Mouse (Mus musculus) ES-Bruce4 (cell line): ENCODE data around the gene Sppl2b. TPM values are rescaled to one million over a fixed set of nuclear protein-coding genes. Genes with fewer than 3 reads are reported as not detected.
A peak's percentile ranks its signal among the peaks of the same experiment; 100 is the strongest.
"Not testable (repeated sequence)": the region's sequence is repeated elsewhere in the genome, so short reads cannot be mapped to it uniquely, and the experiment has no call there.

Experiments
- H3K27ac ChIP-seq: 2 replicates; pipeline ENCODE4 v1.5.1; 2012; ENCODE audit warnings: low read length, inconsistent platforms; ENCODE audit not compliant: insufficient read depth
- H3K27me3 ChIP-seq: 2 replicates; pipeline ENCODE4 v1.6.1; 2012; ENCODE audit warnings: mild to moderate bottlenecking, low read length, inconsistent platforms; ENCODE audit not compliant: control insufficient read depth, poor library complexity, insufficient read depth, severe bottlenecking
- H3K36me3 ChIP-seq: 2 replicates; pipeline ENCODE4 v1.6.1; 2012; ENCODE audit warnings: inconsistent platforms, mild to moderate bottlenecking, low read length, moderate library complexity; ENCODE audit not compliant: control insufficient read depth, poor library complexity, insufficient read depth, severe bottlenecking
- H3K4me1 ChIP-seq: one replicate; pipeline ENCODE4 v1.8.1; 2011; ENCODE audit warnings: low read length; ENCODE audit not compliant: control insufficient read depth, insufficient read depth
- H3K4me3 ChIP-seq: 2 replicates; pipeline ENCODE4 v1.5.1; 2011; ENCODE audit warnings: low read depth, mild to moderate bottlenecking, low read length
- H3K9ac ChIP-seq: 2 replicates; pipeline ENCODE4 v1.6.1; 2012; ENCODE audit warnings: low read depth, mild to moderate bottlenecking, inconsistent platforms; ENCODE audit not compliant: poor library complexity, severe bottlenecking
- H3K9me3 ChIP-seq: replicated peaks from 2 replicates; pipeline ENCODE4 v1.6.1; 2012; ENCODE audit warnings: mild to moderate bottlenecking, low read length, inconsistent platforms; ENCODE audit not compliant: control insufficient read depth, poor library complexity, insufficient read depth, severe bottlenecking
- CTCF ChIP-seq: IDR thresholded peaks from one replicate; pipeline ENCODE4 v1.8.1; 2011; ENCODE audit warnings: low read depth, low read length
- EP300 ChIP-seq: IDR thresholded peaks from 2 replicates; pipeline ENCODE4 v1.6.1; 2011; ENCODE audit warnings: low read depth, low read length; ENCODE audit not compliant: insufficient read depth
- POLR2A ChIP-seq: IDR thresholded peaks from one replicate; pipeline ENCODE4 v1.8.1; 2011; ENCODE audit warnings: low read length; ENCODE audit not compliant: insufficient read depth
- polyA plus RNA-seq: library from polyadenylated mRNA; stranded (reverse); fragments of >200 nt; gene quantifications from 2 replicates; pipeline ENCODE4 v1.2.4, GENCODE M21; 2011; ENCODE audit warnings: low read depth; ENCODE audit not compliant: missing spikeins, insufficient read depth, insufficient read length

Gene Sppl2b
- polyA plus RNA-seq, 1 experiment = 7.6 TPM

DNA sequence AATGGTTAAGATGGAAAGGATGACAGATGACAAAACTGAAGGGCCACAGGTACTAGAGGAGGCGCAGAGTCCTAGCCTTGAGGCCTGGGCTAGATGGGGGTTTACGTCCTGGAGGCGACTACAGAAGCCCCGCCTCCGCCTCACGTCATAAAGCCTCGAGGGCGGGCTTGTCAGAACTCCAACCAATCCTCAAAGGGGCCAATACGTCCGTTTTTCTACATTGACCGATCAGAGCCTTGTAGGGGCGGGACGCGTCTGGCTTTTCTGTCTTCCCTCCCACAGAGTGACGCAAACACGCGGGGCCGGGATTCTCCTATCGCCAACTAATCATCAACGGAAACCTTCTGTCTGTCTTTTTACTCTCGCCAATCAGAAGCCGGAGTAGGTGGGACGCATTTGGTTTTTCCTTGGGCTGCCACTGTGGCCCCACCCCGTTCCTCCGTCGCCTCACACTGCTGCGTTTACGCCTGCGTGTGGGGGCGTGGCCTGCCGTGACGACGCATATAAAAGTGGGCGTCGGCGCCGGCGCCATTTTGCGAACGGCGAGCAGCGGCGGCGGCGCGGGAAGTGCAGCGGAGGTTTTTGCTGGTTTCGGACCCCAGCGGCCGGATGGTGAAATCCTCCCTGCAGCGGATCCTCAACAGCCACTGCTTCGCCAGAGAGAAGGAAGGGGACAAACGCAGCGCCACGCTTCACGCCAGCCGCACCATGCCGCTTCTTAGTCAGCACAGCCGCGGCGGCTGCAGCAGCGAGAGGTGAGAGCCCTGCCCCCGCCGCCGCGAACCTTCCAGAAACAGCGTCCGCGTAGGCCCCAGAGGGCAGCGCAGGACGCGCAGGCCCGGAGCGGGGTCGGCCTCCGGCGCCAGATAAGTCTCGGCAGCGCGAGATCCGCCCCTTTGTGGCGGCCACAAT, 28.7 kb upstream of the Sppl2b start, which contains the start of gene Oaz1:
Oaz1 (plus strand) TSS at position 506 of the 912 bp plus-strand sequence.
- Histone ChIP-seq H3K9ac (peak within 1 kb of the TSS; percentile 88), H3K4me1 (no peaks in the 10 kb centered on the region), H3K27ac (no peak within 1 kb of the TSS), H3K36me3 (peaks cover 3% of the 10 kb centered on the region), H3K4me3 (peak within 1 kb of the TSS; percentile 93), H3K9me3 (no peaks in the 10 kb centered on the region), H3K27me3 (no peaks in the 10 kb centered on the region)
- TF ChIP-seq EP300 (no peak; the same call in 1 of the 2 replicates), POLR2A (peak; percentile 76)

DNA sequence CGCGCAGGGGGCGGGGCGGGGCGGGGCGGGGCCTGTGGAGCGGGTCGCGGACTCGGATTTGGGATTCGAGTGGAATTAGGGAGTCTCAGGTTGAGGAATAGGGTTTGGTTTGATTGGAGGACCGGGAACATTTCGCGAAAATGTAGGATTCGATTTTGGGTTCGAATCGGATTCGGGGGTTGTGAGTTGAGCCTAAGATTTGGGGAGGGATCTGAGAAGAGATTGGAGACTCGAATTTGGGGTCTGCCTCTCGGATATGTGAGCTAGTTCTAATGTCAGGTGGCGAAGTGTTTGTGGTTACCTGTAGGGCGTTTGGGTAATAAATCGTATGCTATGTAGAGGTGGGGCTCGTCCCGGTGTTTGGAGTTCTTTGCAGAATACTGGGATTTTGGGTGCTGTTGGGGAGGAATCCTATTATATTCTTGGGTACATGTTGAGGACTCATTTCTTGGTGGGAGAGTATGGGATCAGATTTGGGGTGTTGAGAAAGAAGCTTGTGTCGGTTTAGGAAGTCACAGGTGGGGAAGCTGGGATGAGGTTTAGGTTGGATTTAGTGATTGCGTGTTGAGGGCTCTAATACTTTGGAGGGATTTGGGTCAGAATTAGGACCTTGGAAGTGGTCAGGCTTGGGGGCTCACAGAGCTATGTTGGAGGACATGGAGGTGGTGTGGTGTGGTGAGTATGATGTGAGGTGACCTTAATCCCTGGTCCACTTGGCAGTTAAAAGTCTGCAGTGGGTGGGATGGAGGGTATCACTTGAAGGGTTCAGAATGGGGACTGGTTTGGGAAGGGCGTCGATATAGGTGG, 27.8 kb upstream of the Sppl2b start:
- H3K36me3 ChIP-seq = peaks cover 3% of the 10 kb centered on the region

DNA sequence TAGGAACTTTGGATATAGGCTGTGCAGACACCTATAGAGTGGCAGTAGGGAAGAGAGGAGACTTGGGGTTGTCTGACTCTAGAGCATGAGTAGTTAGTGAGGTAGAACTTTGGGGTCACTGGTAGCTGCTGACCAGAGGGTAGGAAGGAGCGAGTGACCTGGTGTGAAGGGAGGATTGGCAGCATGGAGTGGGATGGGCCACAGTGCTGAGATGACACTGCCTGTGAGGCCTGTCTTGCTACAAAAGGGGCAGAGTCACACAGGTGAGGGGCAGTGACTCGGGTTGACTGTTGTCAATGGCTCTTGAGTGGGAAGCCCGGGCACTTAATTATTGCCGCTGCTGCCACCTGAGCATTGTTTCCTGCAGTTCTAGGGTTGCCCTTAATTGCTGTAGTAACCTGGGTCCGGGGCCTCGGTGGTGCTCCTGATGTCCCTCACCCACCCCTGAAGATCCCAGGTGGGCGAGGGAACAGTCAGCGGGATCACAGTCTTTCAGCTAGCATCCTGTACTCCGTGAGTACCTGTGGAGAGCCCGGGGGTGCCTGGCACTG, 27.1 kb upstream of the Sppl2b start:
- Histone ChIP-seq H3K4me3 (peak overlapping the region; percentile 93), H3K4me1 (no peaks in the 10 kb centered on the region), H3K27ac (no peak overlapping the region), H3K27me3 (no peaks in the 10 kb centered on the region), H3K36me3 (peaks cover 3% of the 10 kb centered on the region), H3K9ac (peak overlapping the region; percentile 88), H3K9me3 (no peaks in the 10 kb centered on the region)
- no peak for TF ChIP-seq POLR2A
- no peak for TF ChIP-seq EP300
- no peak for TF ChIP-seq CTCF

More for the DNA sequence above, 27.8 kb upstream of the Sppl2b start:
- Histone ChIP-seq H3K27ac (no peak overlapping the region), H3K9ac (peak overlapping the region; percentile 88), H3K27me3 (no peaks in the 10 kb centered on the region), H3K4me1 (no peaks in the 10 kb centered on the region), H3K4me3 (peak overlapping the region; percentile 93), H3K9me3 (no peaks in the 10 kb centered on the region)
- TF ChIP-seq POLR2A (no peak), EP300 (no peak), CTCF (no peak)

DNA sequence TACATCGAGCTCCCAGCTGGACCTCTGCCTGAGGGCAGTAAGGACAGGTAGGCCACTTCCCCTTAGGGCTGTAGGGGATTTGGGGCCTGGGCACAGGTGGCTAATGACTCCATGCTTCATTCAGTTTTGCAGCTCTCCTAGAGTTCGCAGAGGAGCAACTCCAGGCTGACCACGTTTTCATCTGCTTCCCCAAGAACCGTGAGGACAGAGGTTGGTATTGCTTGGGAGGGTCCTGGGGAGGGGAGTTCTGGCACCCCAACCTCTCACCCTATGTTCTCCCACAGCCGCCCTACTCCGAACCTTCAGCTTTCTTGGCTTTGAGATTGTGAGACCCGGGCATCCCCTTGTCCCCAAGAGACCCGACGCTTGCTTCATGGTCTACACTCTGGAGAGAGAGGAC, 26.5 kb upstream of the Sppl2b start:
- H3K4me1 ChIP-seq, H3K36me3 ChIP-seq, H3K27ac ChIP-seq, H3K4me3 ChIP-seq, H3K9ac ChIP-seq, H3K9me3 ChIP-seq, H3K27me3 ChIP-seq: not testable (repeated sequence)

DNA sequence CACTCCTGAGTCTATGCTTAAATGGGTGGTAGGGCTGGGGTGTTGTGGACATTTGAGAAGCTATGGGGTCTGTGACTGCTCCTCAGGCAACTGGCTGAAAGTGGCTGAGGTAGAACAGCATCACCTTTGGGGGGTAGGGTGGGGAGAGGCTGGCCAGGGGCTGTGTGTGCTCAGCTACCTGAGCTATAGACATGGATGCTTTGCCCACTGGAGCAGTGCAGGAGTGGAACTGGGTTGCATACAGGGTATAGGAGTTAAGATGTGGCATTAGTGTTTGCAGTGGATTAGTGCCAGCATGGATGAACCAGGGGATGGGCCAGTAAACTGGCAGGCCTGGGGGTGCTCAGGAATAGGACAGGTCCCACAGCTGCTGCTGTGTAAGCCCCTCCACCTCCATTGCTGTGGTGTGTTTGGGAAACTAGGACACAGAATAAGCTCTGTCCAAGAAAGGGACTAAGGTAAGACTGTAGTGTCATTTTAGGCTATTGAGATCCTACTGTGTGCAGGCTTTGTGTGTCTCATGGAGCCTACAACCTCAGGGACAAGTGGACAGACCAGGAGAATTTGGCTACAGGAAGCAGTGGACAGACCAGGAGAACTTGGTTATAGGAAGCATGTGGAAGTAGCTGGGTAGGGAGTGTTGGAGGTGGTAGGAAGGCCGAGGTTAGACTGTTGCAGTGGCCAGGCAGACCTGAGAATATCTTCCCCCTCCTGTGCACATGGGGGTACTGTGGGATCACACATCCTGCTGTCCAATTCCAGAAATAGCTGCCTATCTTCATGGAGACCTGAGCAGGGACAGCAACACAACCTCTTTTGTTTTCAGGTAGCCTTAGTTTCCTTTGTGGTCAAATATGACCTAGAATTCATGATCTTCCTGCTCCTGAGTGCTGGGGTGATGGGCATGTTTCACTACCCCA, 25.5 kb upstream of the Sppl2b start:
- H3K27ac ChIP-seq = no peak overlapping the region
- H3K4me3 ChIP-seq = no peak overlapping the region

More for the DNA sequence above, 25.5 kb upstream of the Sppl2b start:
- no peaks in the 10 kb centered on the region for H3K4me1 ChIP-seq
- H3K9me3 ChIP-seq = no peaks in the 10 kb centered on the region
- TF ChIP-seq CTCF (no peak), EP300 (no peak), POLR2A (no peak)
- H3K36me3 ChIP-seq = peaks cover 3% of the 10 kb centered on the region
- H3K9ac ChIP-seq = no peak overlapping the region
- no peaks in the 10 kb centered on the region for H3K27me3 ChIP-seq
